Mouse (Mus musculus) pancreas, adult 10 weeks (tissue): ENCODE results near the gene Rab7b. TPM values are rescaled to one million over a fixed set of nuclear protein-coding genes. Genes with fewer than 3 reads are reported as not detected.

Experiments
- polyA plus RNA-seq: library from polyadenylated mRNA; stranded (reverse); fragments of 350-450 nt; fragmentation: Illumina TruSeq; extraction: RNeasy Lipid Tissue Mini Kit (QIAGEN cat#74804); gene quantifications from one replicate; pipeline ENCODE4 v1.2.3, GENCODE M21; 2015; ENCODE audit warnings: low read depth, low replicate concordance; ENCODE audit not compliant: insufficient read depth

Gene Rab7b
- polyA plus RNA-seq: 3.7 TPM

GRCm38 (mm10) chr1:131688475-131688874, at the start of gene Rab7b:
Gene Rab7b, plus strand, starts transcription at chr1:131688695.

GRCm38 (mm10) chr1:131743868-131744464, 55.5 kb downstream of the Rab7b start, which contains the start of gene Slc26a9:
Gene Slc26a9, plus strand, starts transcription at chr1:131744022.

Other genes starting within 250 kb of the Rab7b start
- 10.4 TPM for gene Srgap2, start 161.3 kb upstream of the Rab7b start, polyA plus RNA-seq
- gene Fam72a, start 160.8 kb upstream of the Rab7b start, polyA plus RNA-seq: not detected
- gene Avpr1b, start 89.5 kb upstream of the Rab7b start, polyA plus RNA-seq: not detected
- not detected for gene Ctse, start 50.4 kb upstream of the Rab7b start, polyA plus RNA-seq
- not detected for gene Slc26a9, start 55.3 kb downstream of the Rab7b start, polyA plus RNA-seq
- 0.89 TPM for gene Pm20d1, start 108.7 kb downstream of the Rab7b start, polyA plus RNA-seq
- gene Slc41a1, start 138.8 kb downstream of the Rab7b start, polyA plus RNA-seq: 20.8 TPM
- 8.0 TPM for gene Rab29, start 178.5 kb downstream of the Rab7b start, polyA plus RNA-seq
- gene Nucks1, start 221.8 kb downstream of the Rab7b start, polyA plus RNA-seq: 5.5 TPM